Mouse (Mus musculus): ENCODE data around the gene Hist2h3c1.

- no peak for TF ChIP-seq POLR2A (IDR thresholded peaks at IDR 0.05; ENCODE audit: control insufficient read depth, extremely low read depth, insufficient read depth, low read length, poor library complexity)
- no peak for TF ChIP-seq CTCF (IDR thresholded peaks at IDR 0.05; ENCODE audit: borderline replicate concordance, control insufficient read depth, extremely low read depth, insufficient read depth, low read length, poor library complexity)
These were observed 9.6 kb upstream of the Hist2h3c1 start for GRCm38 (mm10) chr3:96236834-96237334.

Data from thymus, adult 2 months (tissue).